Mouse (Mus musculus) intestine, postnatal 0 days (tissue): ENCODE results near the gene Abhd17a. TPM values are rescaled to one million over a fixed set of nuclear protein-coding genes. Genes with fewer than 3 reads are reported as not detected.
A peak's percentile ranks its signal among the peaks of the same experiment; 100 is the strongest.

Experiments used
- ATAC-seq: fragments of 200-750 bp; cut with Nextera tagmentation; 2 replicates; pipeline ENCODE4 v1.8.0; 2017; ENCODE audit warnings: mild to moderate bottlenecking, moderate TSS enrichment, moderate library complexity
- H3K27ac ChIP-seq: fragments of 300-500 bp; sonication (generic); 2 replicates; pipeline ENCODE4 v1.5.1; 2014; ENCODE audit warnings: mild to moderate bottlenecking, low read depth, low read length, moderate library complexity
- H3K27me3 ChIP-seq: fragments of 300-500 bp; sonication (generic); replicated peaks from 2 replicates; pipeline ENCODE4 v1.6.1; 2014; ENCODE audit warnings: low read length, mixed read lengths; ENCODE audit not compliant: control insufficient read depth, insufficient read depth
- H3K36me3 ChIP-seq: fragments of 300-500 bp; sonication (generic); 2 replicates; pipeline ENCODE4 v1.6.1; 2014; ENCODE audit warnings: mild to moderate bottlenecking, moderate library complexity; ENCODE audit not compliant: control insufficient read depth, insufficient read depth
- H3K4me1 ChIP-seq: fragments of 300-500 bp; sonication (generic); replicated peaks from 2 replicates; pipeline ENCODE4 v1.6.1; 2014; ENCODE audit warnings: antibody characterized with exemption, low read length, mixed read lengths; ENCODE audit not compliant: control insufficient read depth, insufficient read depth
- H3K4me2 ChIP-seq: fragments of 300-500 bp; sonication (generic); replicated peaks from 2 replicates; pipeline ENCODE4 v1.6.1; 2014; ENCODE audit warnings: low read depth, mild to moderate bottlenecking, moderate library complexity
- H3K4me3 ChIP-seq: fragments of 300-500 bp; sonication (generic); 2 replicates; pipeline ENCODE4 v1.5.1; 2014; ENCODE audit warnings: low read depth, low read length
- H3K9ac ChIP-seq: fragments of 300-500 bp; sonication (generic); 2 replicates; pipeline ENCODE4 v1.6.1; 2014; ENCODE audit warnings: mild to moderate bottlenecking, low read depth, low read length
- H3K9me3 ChIP-seq: fragments of 300-500 bp; sonication (generic); 2 replicates; pipeline ENCODE4 v1.6.1; 2016; ENCODE audit warnings: mixed run types; ENCODE audit not compliant: control insufficient read depth
- CTCF ChIP-seq: sonication (generic); IDR thresholded peaks from 2 replicates; pipeline ENCODE4 v1.5.1; 2016; ENCODE audit warnings: low read depth, mild to moderate bottlenecking, control low read depth, antibody characterized with exemption, moderate library complexity
- WGBS: fragments of 180-500 bp; shearing (Covaris S2); extraction: QIAGEN DNeasy Blood & Tissue Kit; methylation state at CpG from one replicate; pipeline ENCODE4 v1.1.7; 2014; 5-methylcytosine and 5-hydroxymethylcytosine counted together
- polyA plus RNA-seq: library from polyadenylated mRNA; unstranded; fragments of >200 nt; fragmentation: Nextera tagmentation; extraction: Ambion mirVana; gene quantifications from 2 replicates; pipeline ENCODE4 v1.2.1, GENCODE M21; 2015

Abhd17a gene
- polyA plus RNA-seq, 1 experiment from 2014 or later, result 116 TPM

GRCm38 (mm10) chr10:80547539-80547938, 42.6 kb downstream of the Abhd17a start:
- Histone ChIP-seq H3K9ac (no peak overlapping the region), H3K4me1 (no peaks in the 10 kb centered on the region), H3K27ac (no peak overlapping the region), H3K4me2 (no peak overlapping the region), H3K27me3 (no peaks in the 10 kb centered on the region), H3K4me3 (no peak overlapping the region), H3K36me3 (peaks cover 82% of the 10 kb centered on the region), H3K9me3 (no peaks in the 10 kb centered on the region)
- no peak for ATAC-seq
- 90% methylated on average over 15 of the region's 15 CpGs for WGBS
- TF ChIP-seq CTCF, result no peak

DNA sequence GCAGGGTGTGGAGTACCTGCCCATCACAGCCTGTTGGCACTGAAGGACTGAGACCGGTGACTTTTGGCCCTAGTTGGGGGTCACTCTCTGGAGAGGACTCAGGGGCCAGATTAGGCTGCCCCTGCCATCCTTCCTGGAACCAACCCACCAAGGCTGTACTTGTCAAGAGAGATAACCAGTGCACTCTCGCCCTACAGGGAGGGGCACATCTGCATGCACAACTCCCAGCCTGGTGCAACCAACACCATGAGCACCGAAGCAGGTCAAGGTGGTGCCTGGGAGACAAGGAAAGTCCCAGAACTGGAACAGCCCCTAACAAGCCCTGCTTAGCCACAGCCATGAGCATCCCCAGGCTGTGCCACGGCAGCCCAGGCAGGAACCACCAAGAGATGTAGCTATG, 43.2 kb downstream of the Abhd17a start:
- no peaks in the 10 kb centered on the region for H3K27me3 ChIP-seq
- H3K4me2 ChIP-seq, result no peak overlapping the region
- no peak for TF ChIP-seq CTCF
- H3K4me3 ChIP-seq, result no peak overlapping the region
- H3K4me1 ChIP-seq, result no peaks in the 10 kb centered on the region
- H3K9me3 ChIP-seq, result no peaks in the 10 kb centered on the region
- peaks cover 88% of the 10 kb centered on the region for H3K36me3 ChIP-seq
- H3K9ac ChIP-seq, result no peak overlapping the region
- no peak overlapping the region for H3K27ac ChIP-seq
- 93% methylated on average over 4 of the region's 4 CpGs for WGBS
- no peak for ATAC-seq

DNA sequence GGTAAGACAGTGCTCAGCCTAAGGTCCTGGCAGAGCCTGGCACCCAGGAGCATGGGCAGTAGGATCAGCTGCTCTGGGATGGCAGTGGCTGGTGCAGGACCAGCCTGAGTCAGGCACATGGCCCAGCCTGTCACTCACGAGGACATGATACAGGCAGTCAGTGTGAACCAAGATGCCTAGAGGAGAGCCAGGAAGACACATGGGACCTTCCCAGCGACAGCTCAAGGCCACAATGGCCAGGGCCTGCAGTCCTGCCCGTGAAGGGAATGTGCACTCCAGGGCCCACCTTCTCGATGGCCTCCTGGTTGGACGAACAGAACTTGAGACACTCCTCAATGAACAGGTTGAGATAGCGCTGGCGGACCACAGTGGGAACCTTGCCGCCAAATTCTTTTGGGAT, 44.6 kb downstream of the Abhd17a start:
- H3K27me3 ChIP-seq, result no peaks in the 10 kb centered on the region
- no peak for ATAC-seq
- peaks cover 96% of the 10 kb centered on the region for H3K36me3 ChIP-seq
- H3K9me3 ChIP-seq, result no peaks in the 10 kb centered on the region
- H3K4me3 ChIP-seq, result no peak overlapping the region
- H3K27ac ChIP-seq, result no peak overlapping the region
- H3K4me1 ChIP-seq, result no peaks in the 10 kb centered on the region
- H3K4me2 ChIP-seq, result no peak overlapping the region
- no peak overlapping the region for H3K9ac ChIP-seq
- no peak for TF ChIP-seq CTCF
- 89% methylated on average over 8 of the region's 8 CpGs for WGBS

DNA sequence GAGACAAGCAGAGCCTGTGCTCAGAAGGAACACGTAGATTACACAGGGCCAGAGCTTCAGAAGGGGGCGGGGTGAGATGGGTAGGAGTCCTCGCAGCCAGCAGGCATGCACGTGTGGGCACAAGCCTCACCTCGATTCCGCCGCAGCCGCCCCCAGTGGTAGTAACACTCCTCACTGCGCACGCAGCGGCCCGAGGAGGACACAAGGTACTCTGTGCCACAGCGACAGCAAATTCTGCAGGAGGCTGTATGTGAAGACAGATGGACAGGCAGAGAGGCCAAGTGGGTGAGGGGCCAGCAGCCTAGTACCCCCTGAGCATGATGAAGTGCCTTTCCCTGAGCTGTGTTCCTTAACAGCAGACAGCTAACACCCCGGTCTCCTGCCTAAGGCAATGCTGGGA, 46.3 kb downstream of the Abhd17a start:
- no peak overlapping the region for H3K27ac ChIP-seq
- no peaks in the 10 kb centered on the region for H3K9me3 ChIP-seq
- TF ChIP-seq CTCF, result no peak
- H3K4me2 ChIP-seq, result no peak overlapping the region
- ATAC-seq, result no peak
- H3K4me3 ChIP-seq, result no peak overlapping the region
- H3K9ac ChIP-seq, result no peak overlapping the region
- H3K27me3 ChIP-seq, result no peaks in the 10 kb centered on the region
- peaks cover 79% of the 10 kb centered on the region for H3K36me3 ChIP-seq
- WGBS, result 92% methylated on average over 14 of the region's 14 CpGs
- H3K4me1 ChIP-seq, result no peaks in the 10 kb centered on the region

DNA sequence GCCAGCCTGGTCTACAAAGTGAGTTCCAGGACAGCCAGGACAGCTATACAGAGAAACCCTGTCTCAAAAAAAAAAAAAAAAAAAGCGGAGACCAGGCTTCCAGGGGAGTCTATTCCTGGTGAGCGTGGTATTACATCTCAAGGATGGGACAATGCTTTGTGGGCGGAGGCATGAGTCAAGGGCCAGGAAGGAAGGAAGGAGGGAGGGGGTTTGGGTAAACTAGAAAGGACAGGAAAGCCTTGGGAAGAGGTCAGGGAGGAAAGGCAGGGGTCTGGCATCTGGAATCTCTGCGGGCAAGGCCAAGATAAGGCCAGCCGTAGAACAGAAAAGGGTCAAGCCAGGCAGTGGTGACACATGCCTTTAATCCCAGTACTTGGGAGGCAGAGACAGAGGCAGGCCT, 50.6 kb downstream of the Abhd17a start:
- H3K4me3 ChIP-seq, result no peak overlapping the region
- ATAC-seq, result no peak
- H3K4me2 ChIP-seq, result peak overlapping the region; percentile 49; the same call in 1 of the 2 replicates
- no peak for TF ChIP-seq CTCF
- H3K9me3 ChIP-seq, result no peaks in the 10 kb centered on the region
- H3K27ac ChIP-seq, result no peak overlapping the region
- H3K9ac ChIP-seq, result no peak overlapping the region
- H3K36me3 ChIP-seq, result peaks cover 36% of the 10 kb centered on the region
- no peaks in the 10 kb centered on the region; the same call in 1 of the 2 replicates for H3K4me1 ChIP-seq
- H3K27me3 ChIP-seq, result peaks cover 19% of the 10 kb centered on the region
- 47% methylated on average over 5 of the region's 5 CpGs for WGBS

GRCm38 (mm10) chr10:80538710-80539394, 51.3 kb downstream of the Abhd17a start, which contains the start of gene Atp8b3:
Atp8b3 (minus strand) TSS chr10:80539124.
- Histone ChIP-seq H3K4me1 (no peaks in the 10 kb centered on the region; the same call in 1 of the 2 replicates), H3K27me3 (peaks cover 20% of the 10 kb centered on the region), H3K27ac (no peak within 1 kb of the TSS), H3K4me2 (peak within 1 kb of the TSS; percentile 49), H3K36me3 (peaks cover 29% of the 10 kb centered on the region; the same call in 1 of the 2 replicates), H3K9ac (no peak within 1 kb of the TSS), H3K4me3 (0 out of 2 replicates have a peak within 1 kb of the TSS, but pooled peaks have one; percentile 18), H3K9me3 (no peaks in the 10 kb centered on the region)
- WGBS, result 3% methylated on average over 30 of the region's 30 CpGs
- peak; percentile 46; the same call in 1 of the 2 replicates for TF ChIP-seq CTCF
- ATAC-seq, result peak; percentile 87
